Mouse (Mus musculus) megakaryocyte, embryonic 14.5 days (primary cell): ENCODE data around the gene Nudt10. TPM values are rescaled to one million over a fixed set of nuclear protein-coding genes. Genes with fewer than 3 reads are reported as not detected.
"Not testable (repeated sequence)": the region's sequence is repeated elsewhere in the genome, so short reads cannot be mapped to it uniquely, and the experiment has no call there.

ENCODE experiments used
- H3K27me3 ChIP-seq: replicated peaks from 2 replicates; pipeline ENCODE3; 2012; ENCODE audit warnings: inconsistent platforms
- H3K36me3 ChIP-seq: replicated peaks from 2 replicates; pipeline ENCODE3; 2012; ENCODE audit warnings: low read length, inconsistent platforms, mixed read lengths
- H3K4me1 ChIP-seq: 2 replicates; pipeline ENCODE4 v1.6.1; 2012; ENCODE audit warnings: inconsistent platforms
- H3K4me3 ChIP-seq: replicated peaks from 2 replicates; pipeline ENCODE3; 2012; ENCODE audit warnings: moderate library complexity, mild to moderate bottlenecking, inconsistent platforms
- H3K9me3 ChIP-seq: 2 replicates; pipeline ENCODE4 v1.6.1; 2012; ENCODE audit warnings: inconsistent platforms
- FLI1 ChIP-seq: IDR thresholded peaks from 2 replicates; pipeline ENCODE4 v1.6.1; 2012; ENCODE audit warnings: low read length, inconsistent platforms, mixed read lengths
- GATA1 ChIP-seq: IDR thresholded peaks from 3 replicates; pipeline ENCODE4 v1.6.1; 2012; ENCODE audit warnings: mixed read lengths, low read length, inconsistent platforms, borderline replicate concordance
- polyA plus RNA-seq: library from polyadenylated mRNA; stranded (reverse); fragments of >175 nt; gene quantifications from 2 replicates; pipeline ENCODE4 v1.2.3, GENCODE M21; 2012; ENCODE audit warnings: low replicate concordance; ENCODE audit not compliant: insufficient read depth

Gene Nudt10
- polyA plus RNA-seq, result not detected in 2 replicates

- H3K4me3 ChIP-seq, H3K9me3 ChIP-seq, H3K4me1 ChIP-seq, H3K36me3 ChIP-seq: not testable (repeated sequence)
- H3K27me3 ChIP-seq, result peaks cover 12% of the 10 kb centered on the region
Measured at GRCm38 (mm10) chrX:6172823-6173640, at the start of gene Nudt10. TSS of gene Nudt10 (minus strand) at chrX:6173015.

- H3K4me3 ChIP-seq, H3K9me3 ChIP-seq, H3K4me1 ChIP-seq, H3K36me3 ChIP-seq: not testable (repeated sequence)
- H3K27me3 ChIP-seq, result peaks cover 13% of the 10 kb centered on the region
Measured at GRCm38 (mm10) chrX:6172136-6172822, 536 bp downstream of the Nudt10 start.

GRCm38 (mm10) chrX:6171718-6172117 lies 1.1 kb downstream of the Nudt10 start:
- no peak for TF ChIP-seq FLI1
- TF ChIP-seq GATA1, result no peak
- no peaks in the 10 kb centered on the region for H3K9me3 ChIP-seq
- no peak overlapping the region for H3K4me3 ChIP-seq
- no peaks in the 10 kb centered on the region for H3K4me1 ChIP-seq
- no peaks in the 10 kb centered on the region for H3K36me3 ChIP-seq
- H3K27me3 ChIP-seq, result peaks cover 13% of the 10 kb centered on the region

Other genes with a start within 250 kb of the Nudt10 start
- 0.07 TPM in 1 of 2 replicates, not detected in the other for gene Nudt11, start 125.6 kb downstream of the Nudt10 start, polyA plus RNA-seq
- not detected in 2 replicates for gene AU022751, start 89.6 kb downstream of the Nudt10 start, polyA plus RNA-seq
- 0.71 TPM in 1 of 2 replicates, not detected in the other for gene Bmp15, start 147.7 kb upstream of the Nudt10 start, polyA plus RNA-seq
- 0.44 TPM in 1 of 2 replicates, not detected in the other for gene Shroom4, start 226.8 kb upstream of the Nudt10 start, polyA plus RNA-seq